Mouse (Mus musculus) lung, adult 18-20 months (tissue): Measurements from ENCODE around the gene Olfr5.
"Not testable (repeated sequence)": the region's sequence is repeated elsewhere in the genome, so short reads cannot be mapped to it uniquely, and the experiment has no call there.

Source experiments
- DNase-seq, 2 experiments: peaks; one replicate each; pipeline ENCODE4 v3.0.0; 2022; ENCODE audit warnings: mixed read lengths in 2 of 2

Gene Olfr5

DNA sequence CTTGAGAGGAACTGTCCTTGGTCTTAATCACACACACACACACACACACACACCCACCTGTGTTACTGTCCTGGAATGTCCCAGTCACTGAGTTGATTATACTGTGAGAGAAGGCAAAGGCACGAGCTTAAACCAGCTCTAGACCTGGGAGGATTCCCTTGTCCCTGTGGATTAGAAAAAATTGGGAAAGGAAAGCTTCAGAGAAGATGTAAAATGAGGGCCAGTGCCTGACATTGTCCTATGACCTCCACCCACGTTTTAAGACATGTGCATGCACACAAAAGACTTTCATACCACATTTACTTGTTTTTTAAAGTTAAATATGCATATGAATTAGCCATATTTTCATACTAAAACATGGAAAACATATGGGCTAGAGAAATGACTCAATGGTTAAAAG lies at the start of gene Olfr5:
TSS of gene Olfr5 (minus strand) at position 101 of the 400 bp plus-strand sequence.
- no peak for DNase-seq

DNA sequence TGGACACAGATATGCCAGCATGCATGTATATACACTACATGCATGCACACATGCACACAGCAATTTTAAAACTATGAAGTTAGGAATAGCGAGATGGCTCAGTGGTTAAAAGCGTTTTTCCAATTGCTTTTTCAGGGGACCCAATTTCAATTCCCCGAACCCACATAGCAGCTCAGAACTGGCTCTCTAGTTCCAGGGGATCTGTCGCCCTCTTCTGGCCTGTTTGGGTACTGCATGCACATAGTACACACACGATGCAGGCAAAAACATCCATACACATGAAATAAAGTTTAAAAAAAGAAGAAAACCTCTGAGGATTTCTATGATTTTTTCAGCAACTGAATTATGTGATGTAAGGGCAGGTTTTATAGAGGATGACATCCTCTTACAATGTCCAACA lies 39.4 kb upstream of the Olfr5 start:
- no peak for DNase-seq

DNA sequence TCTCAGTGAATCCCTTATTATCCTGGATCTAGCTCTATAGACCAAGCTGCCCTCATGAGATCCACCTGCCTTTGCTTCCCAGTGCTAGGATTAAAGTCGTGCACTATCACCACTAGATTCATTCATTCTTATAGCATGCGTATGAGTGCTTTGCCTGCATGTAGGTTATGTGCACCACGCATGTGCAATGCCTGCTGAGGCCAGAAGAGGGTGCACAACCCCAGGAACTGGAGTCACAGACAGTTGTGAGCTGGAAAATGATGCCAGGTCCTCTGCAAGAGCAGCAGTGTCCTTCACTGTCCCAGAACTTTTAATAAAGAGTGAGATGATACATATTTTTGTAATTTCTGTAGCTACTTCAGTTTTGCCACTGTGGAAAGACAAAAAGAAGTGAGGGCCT lies 38.3 kb upstream of the Olfr5 start:
- DNase-seq: no peak

DNA sequence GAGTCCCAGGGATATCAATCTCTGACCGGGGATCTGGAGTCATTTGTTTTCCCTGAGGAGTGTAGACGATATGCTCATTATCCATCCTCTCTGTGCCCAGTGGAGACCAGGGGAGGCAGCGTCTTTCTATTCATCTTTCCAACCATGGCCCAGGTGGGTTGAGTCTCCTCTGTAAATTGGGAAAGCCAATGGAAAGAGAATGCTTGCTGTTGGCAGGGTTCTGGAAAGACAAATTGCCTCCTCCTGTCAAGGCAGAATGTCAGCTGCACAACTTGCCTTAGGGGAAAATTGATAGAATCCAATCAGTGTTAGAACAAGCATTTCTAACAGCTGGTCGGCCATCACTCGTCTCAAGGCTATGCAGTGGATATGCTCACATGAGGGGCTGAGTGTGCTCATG lies 36.1 kb upstream of the Olfr5 start, which contains the start of gene Olfr1349:
TSS of gene Olfr1349 (minus strand) at position 101 of the 400 bp plus-strand sequence.
- DNase-seq: no peak

DNA sequence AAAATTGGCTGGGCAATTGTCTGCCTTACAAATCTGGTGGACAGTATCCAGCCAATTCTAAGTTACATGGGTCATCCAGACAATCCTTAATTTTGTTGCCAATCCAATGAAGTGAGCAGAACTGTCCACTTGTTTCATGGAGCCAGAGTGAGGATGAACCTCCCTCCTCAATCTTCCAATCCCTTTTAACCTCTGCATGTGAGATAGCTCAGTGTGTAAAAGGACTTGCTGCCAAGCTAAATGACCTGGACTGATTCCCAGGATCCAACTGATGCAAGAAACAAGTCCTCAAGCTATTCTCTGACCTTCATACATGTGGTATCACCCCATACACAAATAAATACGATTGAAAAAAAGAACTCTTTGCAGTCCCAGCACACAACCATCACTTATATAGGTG lies 34.9 kb upstream of the Olfr5 start:
- DNase-seq: no peak

DNA sequence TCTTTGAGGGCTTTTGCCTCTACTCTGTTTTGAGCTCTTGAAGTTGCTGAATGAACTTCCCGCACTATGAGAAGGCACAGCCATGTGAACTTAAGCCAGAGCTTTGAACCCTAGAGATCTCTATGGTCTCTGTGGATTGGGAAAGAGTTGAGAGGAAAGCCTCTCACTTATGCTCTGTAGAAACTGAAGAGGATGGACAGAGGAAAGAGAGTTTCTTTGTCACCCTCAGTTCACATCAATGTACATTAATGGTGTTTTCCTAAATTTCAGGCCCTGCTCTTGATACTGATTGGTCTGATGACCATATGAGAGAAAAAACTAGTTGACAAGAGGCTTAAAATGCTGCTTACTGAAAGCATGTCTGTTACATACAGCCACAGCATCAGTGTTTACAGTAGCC lies 21.9 kb upstream of the Olfr5 start, which contains the start of gene Olfr1348:
TSS of gene Olfr1348 (minus strand) at position 101 of the 400 bp plus-strand sequence.
- DNase-seq: no peak

DNA sequence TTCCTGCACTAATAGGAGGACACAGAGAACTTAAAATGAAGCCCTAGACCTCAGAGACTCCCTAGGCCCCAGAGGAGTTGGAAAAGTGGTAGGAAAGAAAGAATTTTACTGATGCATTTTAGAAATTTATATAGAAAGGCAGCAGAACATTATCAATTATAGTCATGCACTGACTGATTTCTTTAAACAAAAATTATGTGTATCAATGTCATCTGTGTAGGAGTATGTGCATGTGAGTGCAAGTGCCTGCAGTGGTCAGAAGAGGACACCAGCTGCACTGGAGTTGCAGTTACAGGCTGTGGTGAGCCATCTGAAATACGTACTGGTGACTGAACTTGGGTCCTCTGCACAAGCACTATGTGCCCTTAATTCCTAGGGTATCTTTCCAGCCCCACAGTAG lies 12.9 kb upstream of the Olfr5 start, which contains the start of gene Olfr1347:
TSS of gene Olfr1347 (minus strand) at position 101 of the 400 bp plus-strand sequence.
- DNase-seq: no peak

DNA sequence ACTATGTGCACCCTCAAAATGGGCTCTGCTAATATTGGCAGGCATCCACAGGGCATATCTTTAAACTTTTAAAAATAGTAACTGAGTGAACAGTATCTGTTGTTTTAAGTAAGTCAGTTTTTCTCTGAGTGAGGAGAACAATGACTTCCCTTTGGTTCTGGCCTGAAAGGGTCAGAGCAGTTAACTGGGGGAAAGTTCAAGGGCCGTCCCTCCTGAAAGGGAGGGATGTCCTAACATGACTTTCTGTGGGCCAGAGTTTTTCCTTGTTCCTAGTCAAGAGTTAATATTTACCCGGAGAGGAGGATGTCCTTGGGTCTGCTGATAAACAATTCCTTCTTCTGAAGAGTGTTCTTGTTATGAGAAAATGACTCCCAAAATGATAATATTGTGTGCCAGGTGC lies 9.1 kb downstream of the Olfr5 start:
- not testable (repeated sequence) for DNase-seq

DNA sequence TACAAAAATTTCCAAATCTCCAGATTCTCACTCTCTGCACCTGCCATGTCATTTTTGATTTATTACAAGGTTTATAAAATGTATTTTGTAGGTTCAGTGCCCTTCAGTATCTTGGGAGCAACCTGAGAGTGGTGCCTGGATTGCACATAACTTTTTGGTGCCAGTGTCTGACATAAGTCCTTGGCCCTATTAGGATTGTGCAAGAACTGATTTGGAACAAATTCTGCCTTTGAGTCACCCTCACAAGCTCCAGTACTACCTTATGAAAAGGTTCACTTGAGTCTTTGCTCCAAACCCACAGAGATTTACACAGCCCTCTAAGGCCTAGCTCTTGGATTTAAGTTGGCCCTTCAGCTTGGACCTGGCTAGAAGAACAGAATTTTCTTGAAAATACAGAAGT lies 19.8 kb downstream of the Olfr5 start, which contains the start of gene Olfr1346:
TSS of gene Olfr1346 (plus strand) at position 151 of the 400 bp plus-strand sequence.
- DNase-seq: no peak

DNA sequence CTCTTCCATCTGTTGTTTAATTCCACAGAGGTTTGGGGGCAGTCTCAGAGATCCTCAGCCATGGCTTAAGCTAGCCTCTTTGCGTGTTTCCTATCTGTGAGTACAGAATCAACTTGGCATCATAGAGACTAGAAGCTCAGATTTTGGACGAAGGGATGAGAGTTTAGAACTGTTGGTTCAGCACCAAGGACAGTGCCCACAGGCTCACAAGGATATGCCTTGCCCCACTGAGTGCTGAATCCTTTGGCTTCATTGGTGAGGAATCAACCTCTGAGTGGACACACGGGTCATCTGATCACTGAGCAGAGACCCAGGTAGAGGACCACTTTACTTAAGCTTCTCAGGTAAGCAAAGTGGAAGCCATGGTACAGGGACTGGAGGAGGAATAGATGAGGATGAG lies 30.3 kb downstream of the Olfr5 start:
- DNase-seq: no peak

DNA sequence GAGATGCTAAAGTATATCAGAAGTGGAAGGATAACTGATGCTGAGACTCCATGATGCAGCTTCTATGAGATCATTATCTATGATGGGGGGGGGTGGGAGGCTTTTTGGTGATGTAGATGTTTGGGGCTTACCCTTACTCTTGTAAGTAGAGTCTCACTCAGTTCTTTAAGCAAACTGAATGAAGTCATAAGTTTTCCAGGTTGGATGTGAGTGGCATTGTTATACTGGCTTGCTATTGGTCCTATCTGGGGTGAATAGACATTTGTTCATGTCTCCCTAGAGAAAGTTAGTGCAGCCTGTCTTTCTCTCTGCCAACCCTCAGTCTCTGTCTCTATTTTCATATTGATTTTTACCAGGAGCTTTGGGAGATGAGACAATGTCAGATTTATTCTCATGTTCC lies 30.9 kb downstream of the Olfr5 start, which contains the start of gene Olfr1336:
TSS of gene Olfr1336 (plus strand) at position 301 of the 400 bp plus-strand sequence.
- DNase-seq: no peak

DNA sequence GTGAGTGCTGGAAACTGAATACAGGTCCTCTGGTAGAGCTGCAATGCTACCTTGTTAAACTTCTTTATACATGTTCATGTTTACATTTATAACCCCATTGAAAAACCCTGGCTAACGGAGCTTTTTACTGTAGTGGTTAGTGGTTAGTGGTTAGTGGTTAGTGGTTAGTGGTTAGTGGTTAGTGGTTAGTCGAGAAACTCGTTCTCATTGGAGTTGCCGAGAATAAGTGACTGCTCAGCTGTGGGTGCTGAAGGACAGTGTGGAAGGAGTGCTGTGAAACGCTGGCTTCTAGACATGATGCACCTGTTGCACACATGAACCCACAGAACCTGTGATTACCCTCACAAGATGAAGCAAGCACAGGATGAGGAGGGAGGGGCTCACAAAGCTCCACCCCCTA lies 39.0 kb downstream of the Olfr5 start:
- DNase-seq: no peak

DNA sequence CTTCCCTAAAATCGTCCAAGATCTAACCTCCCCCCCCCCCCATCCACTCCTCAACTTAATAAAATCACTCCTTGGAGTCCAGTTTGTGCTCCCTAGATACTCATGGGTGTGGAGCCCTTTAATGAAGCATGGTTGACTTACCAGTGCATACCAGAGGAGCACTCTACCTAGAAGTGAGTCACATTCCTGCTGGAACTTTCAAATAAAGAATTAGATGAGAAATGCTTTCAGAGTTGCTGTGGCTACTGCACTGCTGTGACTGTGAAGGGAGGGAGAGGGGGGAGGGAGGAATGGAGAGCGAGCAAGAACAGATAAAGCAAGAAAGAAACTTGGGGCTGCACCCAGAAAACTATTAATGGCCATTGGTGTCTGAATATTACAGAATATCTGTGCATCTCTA lies 45.6 kb downstream of the Olfr5 start:
- DNase-seq: no peak

DNA sequence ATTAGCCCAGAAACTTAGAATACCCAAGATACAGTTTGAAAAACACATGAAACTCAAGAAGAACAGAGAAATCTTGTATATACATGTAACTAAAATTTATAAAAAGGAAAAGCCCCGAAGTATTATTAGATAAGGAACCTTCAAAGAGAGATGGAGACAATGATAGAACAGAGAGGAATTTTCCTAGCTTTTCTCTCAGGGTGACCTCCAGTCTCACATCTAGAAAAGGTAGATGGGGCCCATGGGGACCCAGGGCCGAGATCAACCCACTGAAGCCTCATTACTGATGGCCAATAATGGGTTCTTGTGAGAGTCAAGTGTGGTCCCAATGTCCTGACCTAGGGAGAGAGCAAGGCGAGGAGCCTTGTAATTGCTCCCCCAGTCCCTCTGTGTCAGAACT lies 48.4 kb downstream of the Olfr5 start, which contains the start of gene Olfr1344:
TSS of gene Olfr1344 (plus strand) at position 301 of the 400 bp plus-strand sequence.
- DNase-seq: no peak

DNA sequence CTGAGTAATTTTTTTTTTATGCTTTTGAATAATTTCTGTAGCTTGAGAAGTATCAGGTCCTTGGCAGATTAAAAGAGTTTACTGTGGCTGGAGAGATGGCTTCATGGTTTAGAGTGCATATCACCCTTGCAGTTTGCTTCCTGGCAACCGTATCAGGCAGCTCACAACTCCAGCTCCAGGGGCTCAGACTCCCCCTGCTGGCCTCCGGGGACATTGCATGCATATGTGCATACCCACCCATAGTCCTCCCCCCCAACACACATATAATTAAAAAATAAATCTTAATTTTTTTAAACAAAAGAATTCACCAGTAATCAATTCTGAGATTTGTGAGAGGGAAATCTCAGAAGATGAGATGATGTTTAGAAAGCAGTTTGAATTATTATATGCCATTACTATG lies 56.4 kb downstream of the Olfr5 start:
- DNase-seq: peak in 1 of 2 experiments; percentile 16

DNA sequence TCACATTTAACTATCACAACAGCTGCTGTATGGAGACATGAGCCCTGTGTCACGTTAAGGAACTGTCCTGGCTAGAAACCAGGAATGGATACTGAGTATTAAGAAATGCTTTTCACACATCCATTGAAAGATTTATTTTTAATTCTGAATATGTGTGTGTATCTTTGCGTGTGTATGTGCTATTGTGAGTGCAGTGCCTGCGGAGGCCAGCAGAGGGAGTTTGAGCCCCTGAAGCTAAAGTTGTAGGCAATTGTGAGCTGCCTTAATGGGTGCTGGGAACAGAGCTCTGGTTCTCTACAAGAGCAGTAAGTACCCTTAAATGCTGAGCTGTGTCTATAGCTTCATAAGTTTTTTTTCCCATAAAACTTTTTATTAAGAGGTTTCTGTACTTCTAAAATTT lies 57.4 kb downstream of the Olfr5 start:
- no peak for DNase-seq
